Mouse (Mus musculus): ENCODE results near the gene Yipf2. TPM values are rescaled to one million over a fixed set of nuclear protein-coding genes. Genes with fewer than 3 reads are reported as not detected.

Yipf2 gene
- polyA plus RNA-seq, 2 experiments, result 18.1 to 19.6 TPM

DNA sequence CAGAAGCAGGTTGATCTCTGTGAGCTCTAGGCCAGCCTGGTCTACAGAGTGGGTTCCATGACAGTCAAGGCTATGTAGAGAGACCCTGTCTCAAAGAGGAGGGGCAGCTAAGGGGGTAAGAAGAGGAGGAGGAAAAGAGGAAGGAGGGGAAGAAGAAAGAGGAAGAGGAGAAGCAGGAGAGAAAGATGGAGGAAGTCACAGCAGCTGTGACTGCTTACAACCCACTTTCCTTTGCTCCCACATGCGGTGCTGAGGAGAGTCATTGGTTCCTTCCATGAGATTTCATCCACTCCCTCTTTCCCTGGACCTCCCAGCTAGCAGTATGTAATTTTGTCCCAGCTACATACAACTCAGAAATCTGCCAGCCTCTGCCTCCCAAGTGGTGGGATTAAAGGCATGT lies 14.0 kb upstream of the Yipf2 start:
- no peak for ATAC-seq (ENCODE audit: low FRiP score, low read depth)
- no peak for TF ChIP-seq POLR2A (IDR thresholded peaks at IDR 0.05; ENCODE audit: borderline replicate concordance, extremely low read depth, insufficient read depth, insufficient read length)
- H3K27me3 ChIP-seq (ENCODE audit: control insufficient read depth, insufficient read depth, low read length), result no peaks in the 10 kb centered on the region
- no peaks in the 10 kb centered on the region for H3K36me3 ChIP-seq (ENCODE audit: control insufficient read depth, insufficient read depth, low read length)
- 67% methylated on average over 1 of the region's 1 CpGs for WGBS
- H3K4me2 ChIP-seq (replicated peaks; ENCODE audit: low read depth, low read length, severe bottlenecking), result no peak overlapping the region
- no peaks in the 10 kb centered on the region for H3K4me1 ChIP-seq (ENCODE audit: control insufficient read depth, insufficient read depth, low read length)
- no peak for DNase-seq (ENCODE audit: low spot score)
- H3K4me3 ChIP-seq (replicated peaks; ENCODE audit: low read length), result no peak overlapping the region
- H3K27ac ChIP-seq (replicated peaks; ENCODE audit: low read depth, low read length), result no peak overlapping the region
- H3K9ac ChIP-seq (ENCODE audit: low read depth, low read length, severe bottlenecking), result no peak overlapping the region
- no peaks in the 10 kb centered on the region for H3K9me3 ChIP-seq (ENCODE audit: control insufficient read depth, low read length)

GRCm38 (mm10) chr9:21605865-21606264 lies 13.2 kb upstream of the Yipf2 start:
- Histone ChIP-seq H3K9ac (ENCODE audit: low read depth, low read length, severe bottlenecking) (no peak overlapping the region), H3K4me2 (replicated peaks; ENCODE audit: low read depth, low read length, severe bottlenecking) (no peak overlapping the region), H3K36me3 (ENCODE audit: control insufficient read depth, insufficient read depth, low read length) (no peaks in the 10 kb centered on the region), H3K27ac (replicated peaks; ENCODE audit: low read depth, low read length) (no peak overlapping the region), H3K4me3 (replicated peaks; ENCODE audit: low read length) (no peak overlapping the region), H3K27me3 (ENCODE audit: control insufficient read depth, insufficient read depth, low read length) (no peaks in the 10 kb centered on the region), H3K4me1 (ENCODE audit: control insufficient read depth, insufficient read depth, low read length) (no peaks in the 10 kb centered on the region), H3K9me3 (ENCODE audit: control insufficient read depth, low read length) (no peaks in the 10 kb centered on the region)
- no peak for DNase-seq (ENCODE audit: low spot score)
- ATAC-seq (ENCODE audit: low FRiP score, low read depth), result no peak
- WGBS, result 69% methylated on average over 5 of the region's 5 CpGs
- no peak for TF ChIP-seq POLR2A (IDR thresholded peaks at IDR 0.05; ENCODE audit: borderline replicate concordance, extremely low read depth, insufficient read depth, insufficient read length)

- no peaks in the 10 kb centered on the region for H3K27me3 ChIP-seq (ENCODE audit: control insufficient read depth, insufficient read depth, low read length)
- H3K9ac ChIP-seq (ENCODE audit: low read depth, low read length, severe bottlenecking), result no peak overlapping the region
- DNase-seq (ENCODE audit: low spot score) (no peak), ATAC-seq (ENCODE audit: low FRiP score, low read depth) (no peak)
- TF ChIP-seq POLR2A (IDR thresholded peaks at IDR 0.05; ENCODE audit: borderline replicate concordance, extremely low read depth, insufficient read depth, insufficient read length), result no peak
- no peak overlapping the region for H3K27ac ChIP-seq (replicated peaks; ENCODE audit: low read depth, low read length)
- H3K36me3 ChIP-seq (ENCODE audit: control insufficient read depth, insufficient read depth, low read length), result no peaks in the 10 kb centered on the region
- H3K4me3 ChIP-seq (replicated peaks; ENCODE audit: low read length), result no peak overlapping the region
- H3K9me3 ChIP-seq (ENCODE audit: control insufficient read depth, low read length), result no peaks in the 10 kb centered on the region
- H3K4me1 ChIP-seq (ENCODE audit: control insufficient read depth, insufficient read depth, low read length), result no peaks in the 10 kb centered on the region
- WGBS, result 70% methylated on average over 5 of the region's 5 CpGs
- H3K4me2 ChIP-seq (replicated peaks; ENCODE audit: low read depth, low read length, severe bottlenecking), result no peak overlapping the region
These were observed 11.5 kb upstream of the Yipf2 start for GRCm38 (mm10) chr9:21604119-21604518.

GRCm38 (mm10) chr9:21601722-21602399 lies 9.2 kb upstream of the Yipf2 start:
- ATAC-seq (ENCODE audit: low FRiP score, low read depth) (peak; percentile 70), DNase-seq (ENCODE audit: low spot score) (peak; percentile 76)
- no peak overlapping the region for H3K27ac ChIP-seq (replicated peaks; ENCODE audit: low read depth, low read length)
- WGBS, result 50% methylated on average over 10 of the region's 10 CpGs
- H3K4me2 ChIP-seq (replicated peaks; ENCODE audit: low read depth, low read length, severe bottlenecking), result no peak overlapping the region
- peaks cover 2% of the 10 kb centered on the region; the same call in 1 of the 2 replicates for H3K36me3 ChIP-seq (ENCODE audit: control insufficient read depth, insufficient read depth, low read length)
- no peak for TF ChIP-seq POLR2A (IDR thresholded peaks at IDR 0.05; ENCODE audit: borderline replicate concordance, extremely low read depth, insufficient read depth, insufficient read length)
- no peak overlapping the region for H3K9ac ChIP-seq (ENCODE audit: low read depth, low read length, severe bottlenecking)
- no peaks in the 10 kb centered on the region for H3K4me1 ChIP-seq (ENCODE audit: control insufficient read depth, insufficient read depth, low read length)
- H3K9me3 ChIP-seq (ENCODE audit: control insufficient read depth, low read length), result no peaks in the 10 kb centered on the region
- H3K4me3 ChIP-seq (replicated peaks; ENCODE audit: low read length), result no peak overlapping the region
- H3K27me3 ChIP-seq (ENCODE audit: control insufficient read depth, insufficient read depth, low read length), result no peaks in the 10 kb centered on the region

GRCm38 (mm10) chr9:21601073-21601472 lies 8.4 kb upstream of the Yipf2 start:
- TF ChIP-seq POLR2A (IDR thresholded peaks at IDR 0.05; ENCODE audit: borderline replicate concordance, extremely low read depth, insufficient read depth, insufficient read length), result no peak
- H3K4me1 ChIP-seq (ENCODE audit: control insufficient read depth, insufficient read depth, low read length), result no peaks in the 10 kb centered on the region
- no peak overlapping the region for H3K9ac ChIP-seq (ENCODE audit: low read depth, low read length, severe bottlenecking)
- 88% methylated on average over 2 of the region's 2 CpGs for WGBS
- DNase-seq (ENCODE audit: low spot score) (no peak), ATAC-seq (ENCODE audit: low FRiP score, low read depth) (no peak)
- no peaks in the 10 kb centered on the region for H3K27me3 ChIP-seq (ENCODE audit: control insufficient read depth, insufficient read depth, low read length)
- no peak overlapping the region for H3K4me3 ChIP-seq (replicated peaks; ENCODE audit: low read length)
- H3K4me2 ChIP-seq (replicated peaks; ENCODE audit: low read depth, low read length, severe bottlenecking), result no peak overlapping the region
- H3K36me3 ChIP-seq (ENCODE audit: control insufficient read depth, insufficient read depth, low read length), result peaks cover 8% of the 10 kb centered on the region
- H3K9me3 ChIP-seq (ENCODE audit: control insufficient read depth, low read length), result no peaks in the 10 kb centered on the region
- H3K27ac ChIP-seq (replicated peaks; ENCODE audit: low read depth, low read length), result no peak overlapping the region

Measured in limb, embryonic 14.5 days (tissue).